Mouse (Mus musculus) left cerebral cortex, adult 8-10 months (tissue): ENCODE measurements at regions not wholly inside any gene's neighbourhood (a gene's known extent, or its start where the extent isn't known, plus 50 kb on each side); places are given as distances from the start of the nearest gene placed in this dataset.
A peak's percentile ranks its signal among the peaks of the same experiment; 100 is the strongest.
"Not testable (repeated sequence)": the region's sequence is repeated elsewhere in the genome, so short reads cannot be mapped to it uniquely, and the experiment has no call there.

Experiments
- DNase-seq, 2 experiments: peaks; one replicate each; pipeline ENCODE4 v3.0.0; 2022; ENCODE audit warnings: low spot score in 2 of 2

GRCm38 (mm10) chr14:101067082-101067481, 133.0 kb downstream of the Prr30 start:
- DNase-seq = no peak

GRCm38 (mm10) chr14:101056874-101057273, 143.3 kb downstream of the Prr30 start:
- DNase-seq = no peak

GRCm38 (mm10) chr14:101055915-101056314, 144.2 kb downstream of the Prr30 start:
- peak in 1 of 2 experiments; percentile 11 for DNase-seq

GRCm38 (mm10) chr14:101054786-101055185, 145.3 kb downstream of the Prr30 start:
- no peak for DNase-seq

- DNase-seq = no peak
Measured at GRCm38 (mm10) chr14:101052760-101053159, 147.4 kb downstream of the Prr30 start.

GRCm38 (mm10) chr14:101050212-101050611, 149.9 kb downstream of the Prr30 start:
- DNase-seq = no peak

GRCm38 (mm10) chr14:101049664-101050203, 150.4 kb downstream of the Prr30 start:
- no peak for DNase-seq

- no peak for DNase-seq
Measured at GRCm38 (mm10) chr14:101043494-101043893, 156.6 kb downstream of the Prr30 start.

- no peak for DNase-seq
Measured at GRCm38 (mm10) chr14:101001070-101001469, 199.1 kb downstream of the Prr30 start.

- no peak for DNase-seq
Measured at GRCm38 (mm10) chr14:100980754-100981153, 219.4 kb downstream of the Prr30 start.

- DNase-seq = no peak
Measured at GRCm38 (mm10) chr14:100978515-100978914, 221.6 kb downstream of the Prr30 start.

- DNase-seq = no peak
Measured at GRCm38 (mm10) chr14:100970970-100971369, 229.2 kb downstream of the Prr30 start.

- no peak for DNase-seq
Measured at GRCm38 (mm10) chr14:100960198-100960597, 239.9 kb downstream of the Prr30 start.

- no peak for DNase-seq
Measured at GRCm38 (mm10) chr14:100955806-100956436, 244.2 kb downstream of the Prr30 start.

- DNase-seq = no peak
Measured at GRCm38 (mm10) chr14:100950681-100951119, 249.4 kb downstream of the Prr30 start.

- DNase-seq = not testable (repeated sequence)
Measured at GRCm38 (mm10) chr14:100947625-100948024, 252.5 kb downstream of the Prr30 start.

- no peak for DNase-seq
Measured at GRCm38 (mm10) chr14:100937358-100937887, 262.7 kb downstream of the Prr30 start.

- no peak for DNase-seq
Measured at GRCm38 (mm10) chr14:100934554-100934953, 265.6 kb downstream of the Prr30 start.

- no peak for DNase-seq
Measured at GRCm38 (mm10) chr14:100924880-100925279, 275.2 kb downstream of the Prr30 start.

- DNase-seq = no peak
Measured at GRCm38 (mm10) chr14:100900221-100900620, 299.9 kb downstream of the Prr30 start.

GRCm38 (mm10) chr14:100899074-100899473, 301.1 kb downstream of the Prr30 start:
- peak in 1 of 2 experiments; percentile 6 for DNase-seq

- DNase-seq = no peak
Measured at GRCm38 (mm10) chr14:100889163-100890157, 310.7 kb downstream of the Prr30 start.
